In genomic region chr7:36975475-36975874, GRCm38 (mm10) we compare ENCODE assay signal across 11 mouse cellular contexts.
DNase-seq lines count a peak whose midpoint lies in the region; ATAC-seq and TF ChIP-seq lines count a peak whose summit lies in the region.
"Had no signal": no experiment of that assay in that cellular context is flagged by ENCODE, and none has a peak within 500 bp of the region (broad histone marks: within the 10 kb centered on the region; RNA-seq: fewer than 3 reads in every experiment).

No protein-coding gene starts in this region.

- TF ChIP-seq CTCF in gastrocnemius, adult 2 months (IDR thresholded peaks at IDR 0.05) = peak; percentile 63

- no peak for DNase-seq in gastrocnemius, adult 2 months
- no peak for DNase-seq in gastrocnemius, adult 8-10 months (ENCODE audit: low spot score in 2 of 2)
- DNase-seq in lung, postnatal 36 days = no peak
- peak; percentile 24 to 51 for DNase-seq in heart, postnatal 10 days
- peak; percentile 69 for DNase-seq in retina, embryonic 14.5 days (ENCODE audit: low spot score)
- DNase-seq in layer of hippocampus, postnatal 10 days (ENCODE audit: low spot score in 2 of 2) = no peak
- no peak for DNase-seq in cerebellum, postnatal 36 days

- H3K9ac ChIP-seq in lung, embryonic 16.5 days (ENCODE audit: low read length) = no peak overlapping the region
- H3K9ac ChIP-seq: forebrain, embryonic 13.5 days; limb, embryonic 13.5 days; neural tube, embryonic 13.5 days had no signal

- 0 out of 2 replicates have a peak overlapping the region, but pooled peaks have one; percentile 18 for H3K4me2 ChIP-seq in lung, embryonic 16.5 days (ENCODE audit: low read depth, low read length)
- H3K4me2 ChIP-seq: forebrain, embryonic 13.5 days; limb, embryonic 13.5 days; neural tube, embryonic 13.5 days had no signal

- intact Hi-C loops in gastrocnemius, adult 2 months (cut with DNase I) = loop anchor here (5.0 kb wide), 1 partner anchor 353 kb away; no protein-coding TSS in a partner anchor
- intact Hi-C loops in heart, postnatal 10 days (cut with DNase I) = loop anchor here (2.0 to 10.0 kb wide), 3 partner anchors 369 to 1073 kb away; no protein-coding TSS in a partner anchor

- H3K36me3 ChIP-seq in lung, embryonic 16.5 days (ENCODE audit: control insufficient read depth, insufficient read depth, low read length) = no peaks in the 10 kb centered on the region
- H3K36me3 ChIP-seq: limb, embryonic 13.5 days; neural tube, embryonic 13.5 days had no signal

- H3K4me3 ChIP-seq in gastrocnemius, adult 2 months = peak overlapping the region; percentile 46
- H3K4me3 ChIP-seq in lung, embryonic 16.5 days (ENCODE audit: low read length) = no peak overlapping the region
- H3K4me3 ChIP-seq: forebrain, embryonic 13.5 days; limb, embryonic 13.5 days; neural tube, embryonic 13.5 days had no signal

- H3K9me3 ChIP-seq in lung, embryonic 16.5 days (ENCODE audit: control insufficient read depth, low read length) = peaks cover 2% of the 10 kb centered on the region; the same call in 1 of the 2 replicates
- H3K9me3 ChIP-seq: forebrain, embryonic 13.5 days; neural tube, embryonic 13.5 days had no signal

- H3K27me3 ChIP-seq in lung, embryonic 16.5 days (ENCODE audit: control insufficient read depth, insufficient read depth, low read depth, low read length) = no peaks in the 10 kb centered on the region
- H3K27me3 ChIP-seq: limb, embryonic 13.5 days; neural tube, embryonic 13.5 days had no signal

- 13% methylated on average over 5 of the region's 5 CpGs for WGBS in lung, embryonic 16.5 days

- H3K4me1 ChIP-seq in lung, embryonic 16.5 days (replicated peaks; ENCODE audit: control insufficient read depth, insufficient read depth, low read length) = peaks cover 3% of the 10 kb centered on the region; the same call in 1 of the 2 replicates

- H3K27ac ChIP-seq in gastrocnemius, adult 2 months = no peak overlapping the region
- H3K27ac ChIP-seq in lung, embryonic 16.5 days (ENCODE audit: low read length) = no peak overlapping the region
- H3K27ac ChIP-seq: forebrain, embryonic 13.5 days; limb, embryonic 13.5 days; neural tube, embryonic 13.5 days had no signal

- peak; percentile 51; the same call in 1 of the 2 replicates for ATAC-seq in lung, embryonic 16.5 days (ENCODE audit: low read depth)
- ATAC-seq: forebrain, embryonic 13.5 days had no signal

Comparison
In these comparisons a context has a peak if more than half of its experiments do, and no peak if none do; other contexts are left out.
1. DNase-seq: peak in heart, postnatal 10 days (2 of 2) and retina, embryonic 14.5 days (single experiment); none in gastrocnemius, adult 2 months (single experiment), gastrocnemius, adult 8-10 months (0 of 2), lung, postnatal 36 days (single experiment), layer of hippocampus, postnatal 10 days (0 of 2) and cerebellum, postnatal 36 days (0 of 2).